Mouse (Mus musculus) retina, postnatal 1 day (tissue): ENCODE results near the gene Ap5b1.

ENCODE experiments used
- DNase-seq: peaks from one replicate; pipeline ENCODE4 v3.0.0-alpha.2; 2012

Gene Ap5b1

GRCm38 (mm10) chr19:5568470-5569140 is 780 bp downstream of the Ap5b1 start:
- DNase-seq, result peak; percentile 93

DNA sequence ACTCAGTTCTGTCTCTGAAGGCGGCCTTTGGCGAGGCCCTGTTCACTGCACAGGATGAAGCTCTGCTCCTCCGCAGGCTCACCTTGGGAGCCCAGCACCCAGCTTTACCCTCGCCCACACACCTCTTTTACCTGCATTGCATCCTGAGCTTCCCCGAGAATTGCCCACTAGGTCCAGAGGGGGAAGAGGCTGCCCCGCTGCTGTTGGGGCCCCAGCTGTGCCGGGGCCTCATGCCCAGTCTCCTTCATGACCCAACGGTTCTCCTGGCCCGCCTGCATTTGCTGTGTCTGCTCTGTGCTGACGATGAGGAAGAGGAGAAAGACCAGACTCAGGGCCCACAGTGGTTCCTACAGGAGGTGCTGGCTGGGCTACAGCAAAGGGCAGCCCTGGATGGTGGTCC is 1.7 kb downstream of the Ap5b1 start:
- no peak for DNase-seq

- DNase-seq, result no peak
Observed at GRCm38 (mm10) chr19:5570353-5571246, 2.8 kb downstream of the Ap5b1 start.

- no peak for DNase-seq
Observed at GRCm38 (mm10) chr19:5571831-5572230, 4.0 kb downstream of the Ap5b1 start.

DNA sequence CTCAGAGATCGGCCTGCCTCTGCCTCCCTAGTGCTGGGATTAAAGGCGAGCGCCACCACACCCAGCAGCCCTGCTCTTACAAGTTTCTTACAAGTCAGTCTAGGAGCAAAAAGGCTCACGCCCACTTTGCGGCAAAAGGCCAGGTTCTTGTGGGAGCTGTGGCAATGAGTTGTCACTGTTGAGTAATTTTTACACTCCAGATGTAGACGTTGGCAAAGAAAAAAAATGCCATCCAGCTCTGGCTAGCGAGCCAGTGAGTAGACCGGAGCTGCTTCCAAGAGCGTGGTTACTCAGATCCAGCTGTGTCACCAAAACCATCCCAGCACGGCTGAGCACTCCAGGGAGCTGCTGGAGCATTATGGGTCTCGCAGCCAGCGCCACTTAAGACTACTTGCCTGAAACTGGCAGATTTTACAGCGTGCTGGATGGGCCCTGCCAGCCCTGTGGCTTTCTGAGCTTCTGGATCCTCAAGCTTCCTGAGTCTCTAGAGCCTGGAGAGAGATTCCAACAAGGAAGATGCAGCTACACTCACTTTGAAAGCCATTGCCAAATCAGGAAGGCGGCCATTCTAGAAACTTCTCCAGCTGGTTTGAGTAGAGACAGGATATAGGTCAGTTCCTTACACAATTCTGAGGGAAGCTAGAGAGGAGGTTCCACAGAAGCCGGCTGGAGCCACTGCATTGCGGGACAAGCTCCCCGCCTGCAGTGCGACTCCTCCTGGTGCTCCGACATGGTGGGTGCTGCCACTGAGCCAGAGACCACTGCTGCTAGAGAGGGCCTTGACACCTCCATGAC is 4.7 kb downstream of the Ap5b1 start:
- DNase-seq, result no peak

GRCm38 (mm10) chr19:5575336-5575735 is 7.5 kb downstream of the Ap5b1 start:
- DNase-seq, result no peak

- DNase-seq, result no peak
Observed at GRCm38 (mm10) chr19:5579971-5580370, 12.1 kb downstream of the Ap5b1 start.

DNA sequence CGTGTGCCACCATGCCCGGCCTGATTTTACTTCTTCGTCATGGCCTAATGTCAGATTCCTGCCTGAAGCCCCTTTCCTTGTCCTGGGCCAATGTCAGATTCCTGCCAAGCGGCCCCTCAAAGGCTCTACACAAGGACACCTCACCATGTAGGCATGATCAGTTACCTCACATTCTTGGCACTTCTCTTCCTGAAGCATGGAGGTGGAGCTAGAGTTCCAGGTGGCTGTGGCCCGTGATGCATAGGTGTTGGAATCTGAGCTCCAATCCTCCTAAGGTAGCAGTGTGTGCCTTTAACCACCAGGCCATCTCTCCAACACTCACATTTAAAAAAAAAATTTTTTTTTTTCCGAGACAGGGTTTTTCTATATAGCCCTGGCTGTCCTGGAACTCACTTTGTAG is 13.0 kb downstream of the Ap5b1 start:
- no peak for DNase-seq

DNA sequence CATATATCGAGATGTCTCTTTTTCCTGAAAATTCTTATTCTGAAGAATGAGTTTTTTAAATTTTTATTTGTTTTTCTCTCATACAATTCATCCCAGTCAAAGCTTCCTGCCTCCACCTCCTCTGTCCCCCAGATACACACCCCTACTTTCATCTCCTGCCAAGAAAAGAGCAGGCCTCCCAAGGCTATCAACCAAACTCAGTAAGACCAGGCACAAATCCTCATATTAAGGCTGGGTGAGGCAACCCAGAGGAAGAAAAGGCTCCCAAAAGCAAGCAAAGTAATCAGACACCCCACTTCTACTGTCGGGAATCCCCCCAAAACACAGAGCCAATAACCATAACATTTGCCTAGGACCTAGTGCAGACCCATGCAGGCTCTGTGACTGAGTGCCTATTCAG is 14.2 kb downstream of the Ap5b1 start:
- no peak for DNase-seq

GRCm38 (mm10) chr19:5589159-5589558 is 21.3 kb downstream of the Ap5b1 start:
- DNase-seq, result no peak

DNA sequence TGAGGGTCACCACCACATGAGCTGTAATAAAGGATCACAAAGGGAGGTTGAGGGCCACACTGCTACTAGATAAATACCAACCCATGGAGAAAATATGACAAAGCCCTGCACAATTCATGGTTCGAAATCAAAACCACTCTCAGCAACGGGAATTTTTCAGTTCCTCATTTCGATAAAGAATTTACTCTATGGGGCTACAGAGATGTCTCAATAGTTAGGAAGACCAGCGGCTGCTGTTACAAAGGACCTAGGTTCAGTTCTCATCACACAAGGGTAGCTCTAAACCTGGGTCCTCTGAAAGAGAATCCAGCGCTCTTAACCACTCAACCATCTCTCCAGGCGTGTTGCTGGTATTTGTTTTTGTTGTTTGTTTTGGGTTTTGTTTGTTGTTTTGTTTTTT is 24.1 kb downstream of the Ap5b1 start:
- DNase-seq, result no peak

DNA sequence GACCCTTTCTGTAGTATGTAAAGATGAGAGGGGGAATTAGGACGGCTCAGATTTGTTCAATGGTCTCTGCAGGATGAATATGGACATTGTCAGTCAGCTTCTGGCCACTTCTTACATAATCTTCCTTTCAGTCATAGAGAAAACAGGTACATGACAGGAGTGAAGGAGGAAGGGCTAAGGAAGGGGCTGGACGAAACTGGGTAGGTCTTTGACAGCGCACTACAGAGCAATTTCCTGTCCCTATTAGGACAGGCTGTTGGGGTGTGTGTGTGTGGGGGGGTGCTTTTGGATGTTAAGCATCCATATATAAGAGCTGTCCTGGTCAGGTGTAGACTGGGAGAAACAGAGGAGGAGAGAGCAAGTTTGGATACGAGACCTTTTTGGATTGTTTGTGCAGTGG is 31.4 kb downstream of the Ap5b1 start:
- DNase-seq, result no peak

GRCm38 (mm10) chr19:5601752-5602541 is 34.1 kb downstream of the Ap5b1 start, which contains the start of gene Rnaseh2c:
TSS of gene Rnaseh2c (plus strand) at chr19:5601873.
- peak; percentile 90 for DNase-seq

- DNase-seq, result no peak
Observed at GRCm38 (mm10) chr19:5603664-5604063, 35.8 kb downstream of the Ap5b1 start.

GRCm38 (mm10) chr19:5605126-5605525 is 37.3 kb downstream of the Ap5b1 start:
- DNase-seq, result no peak

DNA sequence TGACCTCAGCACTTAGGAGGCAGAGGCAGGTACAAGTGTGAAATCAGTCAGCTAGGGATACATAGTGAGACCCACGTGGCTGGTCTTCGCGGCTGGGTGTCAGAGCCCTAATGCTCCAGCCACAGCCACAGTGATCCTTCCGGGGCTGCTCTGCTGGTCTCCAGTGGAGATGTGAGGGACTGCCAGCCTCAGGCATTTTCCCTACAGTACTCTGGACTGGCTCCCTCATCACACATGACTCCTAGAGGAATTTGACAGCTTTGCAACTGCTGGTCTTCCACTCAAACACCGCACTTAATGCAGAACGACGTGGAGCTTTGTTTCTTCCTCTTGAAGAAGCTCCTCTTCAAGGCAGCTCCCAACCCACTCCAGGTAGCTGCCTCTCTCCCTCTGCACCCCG is 38.4 kb downstream of the Ap5b1 start:
- peak; percentile 24 for DNase-seq

DNA sequence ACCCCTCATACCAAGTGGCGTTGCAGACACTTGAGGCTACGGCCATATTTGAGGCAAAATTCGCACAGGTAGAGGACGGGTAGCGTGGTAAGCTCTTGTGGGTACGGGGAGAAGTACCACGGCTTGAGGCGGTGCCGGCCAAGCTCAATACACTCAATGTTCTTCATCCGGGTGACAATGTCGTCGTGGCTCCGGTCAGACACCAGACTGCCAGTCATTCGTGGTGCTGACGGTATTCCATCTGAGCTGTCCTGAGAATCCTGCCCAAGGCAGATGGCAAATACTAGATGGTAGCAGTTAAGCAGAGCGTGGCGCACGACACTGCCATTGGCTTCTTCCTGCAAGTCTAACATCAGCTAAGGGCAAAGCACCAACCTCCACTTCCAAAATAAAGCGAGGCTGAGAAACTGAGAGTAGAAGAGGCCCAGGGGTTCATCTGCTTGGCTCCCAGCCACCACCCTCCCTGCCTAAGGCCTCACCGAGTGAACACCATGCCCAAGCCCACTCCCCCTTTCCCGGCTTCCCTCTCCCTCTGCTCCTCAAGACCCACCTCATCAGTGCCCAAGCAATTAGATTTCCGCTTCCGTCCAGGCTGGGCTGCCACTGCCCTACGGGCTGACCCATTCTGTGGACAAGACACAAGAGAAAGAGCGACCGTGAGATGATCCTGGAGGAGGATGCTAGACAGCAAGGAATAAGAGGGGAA is 40.0 kb downstream of the Ap5b1 start:
- DNase-seq, result no peak

GRCm38 (mm10) chr19:5608707-5609106 is 40.9 kb downstream of the Ap5b1 start:
- no peak for DNase-seq

DNA sequence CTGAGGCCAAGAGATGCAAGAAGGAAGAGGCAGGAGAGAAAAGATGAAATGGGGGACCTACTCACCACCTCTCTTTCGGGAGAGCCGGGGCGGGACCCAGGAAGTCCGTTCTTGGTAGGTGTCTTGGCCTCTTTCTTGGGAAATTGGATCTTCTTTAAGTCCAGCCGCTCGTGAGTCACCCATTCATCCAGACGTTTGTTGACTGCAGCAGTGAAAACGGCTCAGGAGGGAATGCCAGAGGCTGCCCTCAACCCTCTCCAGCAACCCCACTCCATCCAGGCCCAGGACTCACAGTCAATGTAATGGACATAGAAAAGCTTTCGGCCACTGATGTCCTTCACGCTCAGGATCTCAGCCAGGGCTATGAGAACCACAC is 41.3 kb downstream of the Ap5b1 start:
- DNase-seq, result no peak

DNA sequence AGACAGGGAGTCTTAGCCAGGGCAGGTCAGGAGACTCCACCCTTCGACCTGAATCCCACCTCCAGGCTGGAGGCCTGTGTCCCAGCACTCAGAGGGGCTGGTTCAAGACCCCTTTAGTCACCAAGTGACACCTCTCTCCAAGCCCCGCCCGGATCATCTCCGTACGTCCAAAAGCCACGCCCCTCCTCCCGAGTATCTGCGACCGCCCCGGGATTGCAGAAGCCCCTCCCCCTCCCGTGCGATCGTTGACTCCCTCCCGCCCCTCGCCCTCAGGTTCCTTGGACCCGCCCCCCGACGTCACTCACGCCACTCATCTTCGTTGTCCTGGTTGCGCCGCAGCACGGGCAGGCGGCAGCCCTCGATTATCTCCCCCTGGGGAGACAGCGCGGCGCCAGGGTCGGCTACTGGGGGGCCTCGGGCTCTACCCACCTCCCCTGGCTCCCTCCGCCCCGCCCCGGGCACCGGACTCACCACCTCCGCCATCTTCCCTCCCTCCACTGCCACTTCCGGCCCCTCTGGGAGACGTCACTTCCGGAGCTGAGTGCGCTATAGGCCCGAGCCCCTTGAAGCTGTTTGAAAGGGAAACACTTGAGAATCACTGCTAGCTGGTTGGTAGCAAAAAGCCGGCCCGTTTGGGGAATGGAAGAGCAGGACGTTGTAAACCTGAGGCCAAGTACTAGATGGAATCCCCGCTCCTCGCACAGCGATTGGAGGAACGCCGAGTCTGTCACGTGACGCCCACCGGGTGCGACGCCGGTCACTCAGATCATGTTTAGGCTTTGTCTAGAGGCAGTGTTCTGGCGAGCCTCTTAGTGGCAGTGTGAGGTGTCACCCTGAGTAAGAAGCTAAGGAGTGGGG is 42.0 kb downstream of the Ap5b1 start, which contains the start of gene Kat5:
TSS of gene Kat5 (minus strand) at position 691 of the 858 bp plus-strand sequence.
- DNase-seq, result peak; percentile 96

DNA sequence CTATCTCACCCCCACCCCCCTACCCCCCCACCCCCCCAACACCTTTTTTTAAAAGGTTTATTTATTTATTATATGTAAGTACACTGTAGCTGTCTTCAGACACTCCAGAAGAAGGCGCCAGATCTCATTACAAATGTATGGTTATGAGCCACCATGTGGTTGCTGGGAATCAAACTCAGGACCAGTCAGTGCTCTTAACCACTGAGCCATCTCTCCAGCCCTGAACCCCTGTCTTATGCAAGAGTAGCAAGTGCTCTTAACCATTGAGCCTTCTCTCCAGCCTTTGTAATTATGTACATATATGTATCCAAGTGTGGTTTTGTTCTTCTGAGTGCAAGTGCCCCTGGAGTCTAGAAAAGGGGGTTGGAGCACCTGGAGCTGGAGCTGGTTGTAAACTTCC is 44.1 kb downstream of the Ap5b1 start:
- no peak for DNase-seq
